Mouse (Mus musculus) intestine, postnatal 0 days (tissue): ENCODE results near the gene Pbx1. TPM values are rescaled to one million over a fixed set of nuclear protein-coding genes. Genes with fewer than 3 reads are reported as not detected.

Source experiments
- ATAC-seq: fragments of 200-750 bp; cut with Nextera tagmentation; 2 replicates; pipeline ENCODE4 v1.8.0; 2017; ENCODE audit warnings: mild to moderate bottlenecking, moderate TSS enrichment, moderate library complexity
- H3K27ac ChIP-seq: fragments of 300-500 bp; sonication (generic); 2 replicates; pipeline ENCODE4 v1.5.1; 2014; ENCODE audit warnings: mild to moderate bottlenecking, low read depth, low read length, moderate library complexity
- H3K27me3 ChIP-seq: fragments of 300-500 bp; sonication (generic); replicated peaks from 2 replicates; pipeline ENCODE4 v1.6.1; 2014; ENCODE audit warnings: low read length, mixed read lengths; ENCODE audit not compliant: control insufficient read depth, insufficient read depth
- H3K36me3 ChIP-seq: fragments of 300-500 bp; sonication (generic); 2 replicates; pipeline ENCODE4 v1.6.1; 2014; ENCODE audit warnings: mild to moderate bottlenecking, moderate library complexity; ENCODE audit not compliant: control insufficient read depth, insufficient read depth
- H3K4me1 ChIP-seq: fragments of 300-500 bp; sonication (generic); replicated peaks from 2 replicates; pipeline ENCODE4 v1.6.1; 2014; ENCODE audit warnings: antibody characterized with exemption, low read length, mixed read lengths; ENCODE audit not compliant: control insufficient read depth, insufficient read depth
- H3K4me2 ChIP-seq: fragments of 300-500 bp; sonication (generic); replicated peaks from 2 replicates; pipeline ENCODE4 v1.6.1; 2014; ENCODE audit warnings: low read depth, mild to moderate bottlenecking, moderate library complexity
- H3K4me3 ChIP-seq: fragments of 300-500 bp; sonication (generic); 2 replicates; pipeline ENCODE4 v1.5.1; 2014; ENCODE audit warnings: low read depth, low read length
- H3K9ac ChIP-seq: fragments of 300-500 bp; sonication (generic); 2 replicates; pipeline ENCODE4 v1.6.1; 2014; ENCODE audit warnings: mild to moderate bottlenecking, low read depth, low read length
- H3K9me3 ChIP-seq: fragments of 300-500 bp; sonication (generic); 2 replicates; pipeline ENCODE4 v1.6.1; 2016; ENCODE audit warnings: mixed run types; ENCODE audit not compliant: control insufficient read depth
- CTCF ChIP-seq: sonication (generic); IDR thresholded peaks from 2 replicates; pipeline ENCODE4 v1.5.1; 2016; ENCODE audit warnings: low read depth, mild to moderate bottlenecking, control low read depth, antibody characterized with exemption, moderate library complexity
- WGBS: fragments of 180-500 bp; shearing (Covaris S2); extraction: QIAGEN DNeasy Blood & Tissue Kit; methylation state at CpG from one replicate; pipeline ENCODE4 v1.1.7; 2014; 5-methylcytosine and 5-hydroxymethylcytosine counted together
- polyA plus RNA-seq: library from polyadenylated mRNA; unstranded; fragments of >200 nt; fragmentation: Nextera tagmentation; extraction: Ambion mirVana; gene quantifications from 2 replicates; pipeline ENCODE4 v1.2.1, GENCODE M21; 2015

Pbx1 gene
- polyA plus RNA-seq, 1 experiment from 2014 or later, result 9.8 TPM

- H3K27ac ChIP-seq, result no peak overlapping the region
- H3K36me3 ChIP-seq, result peaks cover 6% of the 10 kb centered on the region; the same call in 1 of the 2 replicates
- ATAC-seq, result no peak
- no peak overlapping the region for H3K4me2 ChIP-seq
- TF ChIP-seq CTCF, result no peak
- H3K4me1 ChIP-seq, result no peaks in the 10 kb centered on the region
- H3K27me3 ChIP-seq, result no peaks in the 10 kb centered on the region
- no peak overlapping the region for H3K4me3 ChIP-seq
- no peaks in the 10 kb centered on the region for H3K9me3 ChIP-seq
- WGBS, result 97% methylated on average over 8 of the region's 8 CpGs
- H3K9ac ChIP-seq, result no peak overlapping the region
These were observed 249.3 kb downstream of the Pbx1 start for GRCm38 (mm10) chr1:168182816-168183215.

GRCm38 (mm10) chr1:168180622-168181441 lies 251.2 kb downstream of the Pbx1 start:
- no peak overlapping the region for H3K4me3 ChIP-seq

GRCm38 (mm10) chr1:168179691-168180090 lies 252.4 kb downstream of the Pbx1 start:
- no peak overlapping the region for H3K9ac ChIP-seq
- peaks cover 6% of the 10 kb centered on the region; the same call in 1 of the 2 replicates for H3K36me3 ChIP-seq
- no peaks in the 10 kb centered on the region for H3K4me1 ChIP-seq
- no peak for TF ChIP-seq CTCF
- H3K27me3 ChIP-seq, result no peaks in the 10 kb centered on the region
- no peak overlapping the region for H3K4me3 ChIP-seq
- H3K9me3 ChIP-seq, result no peaks in the 10 kb centered on the region
- 85% methylated on average over 11 of the region's 11 CpGs for WGBS
- no peak overlapping the region for H3K27ac ChIP-seq
- ATAC-seq, result no peak
- H3K4me2 ChIP-seq, result no peak overlapping the region

More at GRCm38 (mm10) chr1:168180622-168181441, 251.2 kb downstream of the Pbx1 start:
- Histone ChIP-seq H3K36me3 (peaks cover 6% of the 10 kb centered on the region; the same call in 1 of the 2 replicates), H3K27me3 (no peaks in the 10 kb centered on the region), H3K4me1 (no peaks in the 10 kb centered on the region), H3K9me3 (no peaks in the 10 kb centered on the region), H3K9ac (no peak overlapping the region), H3K4me2 (no peak overlapping the region), H3K27ac (no peak overlapping the region)
- TF ChIP-seq CTCF, result no peak
- no peak for ATAC-seq
- WGBS, result 59% methylated on average over 9 of the region's 9 CpGs

- Histone ChIP-seq H3K9ac (no peak overlapping the region), H3K4me3 (no peak overlapping the region), H3K27me3 (no peaks in the 10 kb centered on the region), H3K4me1 (no peaks in the 10 kb centered on the region), H3K4me2 (no peak overlapping the region), H3K27ac (no peak overlapping the region), H3K36me3 (peaks cover 6% of the 10 kb centered on the region; the same call in 1 of the 2 replicates), H3K9me3 (no peaks in the 10 kb centered on the region)
- 93% methylated on average over 1 of the region's 1 CpGs for WGBS
- ATAC-seq, result no peak
- TF ChIP-seq CTCF, result no peak
These were observed 253.5 kb downstream of the Pbx1 start for GRCm38 (mm10) chr1:168178611-168179010.

GRCm38 (mm10) chr1:168175586-168175985 lies 256.5 kb downstream of the Pbx1 start:
- Histone ChIP-seq H3K36me3 (no peaks in the 10 kb centered on the region), H3K4me2 (no peak overlapping the region), H3K27me3 (no peaks in the 10 kb centered on the region), H3K4me3 (no peak overlapping the region), H3K9ac (no peak overlapping the region), H3K4me1 (no peaks in the 10 kb centered on the region), H3K27ac (no peak overlapping the region), H3K9me3 (no peaks in the 10 kb centered on the region)
- no peak for TF ChIP-seq CTCF
- WGBS, result 91% methylated on average over 4 of the region's 4 CpGs
- ATAC-seq, result no peak

- no peak for TF ChIP-seq CTCF
- H3K4me3 ChIP-seq, result no peak overlapping the region
These were observed 262.3 kb downstream of the Pbx1 start for GRCm38 (mm10) chr1:168169791-168170190.

More at GRCm38 (mm10) chr1:168169791-168170190, 262.3 kb downstream of the Pbx1 start:
- H3K36me3 ChIP-seq, result no peaks in the 10 kb centered on the region
- H3K9ac ChIP-seq, result no peak overlapping the region
- no peak overlapping the region for H3K27ac ChIP-seq
- H3K9me3 ChIP-seq, result no peaks in the 10 kb centered on the region
- no peaks in the 10 kb centered on the region for H3K27me3 ChIP-seq
- 79% methylated on average over 8 of the region's 8 CpGs for WGBS
- H3K4me1 ChIP-seq, result no peaks in the 10 kb centered on the region
- ATAC-seq, result no peak
- H3K4me2 ChIP-seq, result no peak overlapping the region
